Mouse (Mus musculus) G1E (cell line): ENCODE results near the gene Eme2. TPM values are rescaled to one million over a fixed set of nuclear protein-coding genes. Genes with fewer than 3 reads are reported as not detected.

Experiments used
- ATAC-seq: 2 replicates; pipeline ENCODE4 v1.8.0; 2016; ENCODE audit warnings: mild to moderate bottlenecking; ENCODE audit not compliant: insufficient number of reproducible peaks, poor library complexity, low FRiP score, severe bottlenecking; ENCODE audit errors: extremely low read depth
- DNase-seq: peaks from one replicate; pipeline ENCODE4 v3.0.0; 2012; ENCODE audit warnings: low spot score
- H3K27me3 ChIP-seq: 2 replicates; pipeline ENCODE4 v1.6.1; 2012; ENCODE audit warnings: mild to moderate bottlenecking, low read length, inconsistent platforms; ENCODE audit not compliant: insufficient read depth
- H3K36me3 ChIP-seq: replicated peaks from 2 replicates; pipeline ENCODE3; 2012; ENCODE audit warnings: mild to moderate bottlenecking, inconsistent platforms
- H3K4me1 ChIP-seq: 2 replicates; pipeline ENCODE4 v1.6.1; 2012; ENCODE audit warnings: low read depth, low read length, inconsistent platforms, mixed read lengths; ENCODE audit not compliant: insufficient read depth
- H3K4me3 ChIP-seq: 2 replicates; pipeline ENCODE4 v1.5.1; 2012; ENCODE audit warnings: low read depth, mild to moderate bottlenecking, inconsistent platforms, low read length, moderate library complexity, mixed read lengths
- H3K9me3 ChIP-seq: replicated peaks from 2 replicates; pipeline ENCODE4 v1.6.1; 2012; ENCODE audit warnings: inconsistent platforms
- CTCF ChIP-seq: IDR thresholded peaks from 2 replicates; pipeline ENCODE4 v1.5.1; 2012; ENCODE audit warnings: low read depth, low read length, inconsistent platforms, mixed read lengths
- GATA1 ChIP-seq: IDR thresholded peaks from 2 replicates; pipeline ENCODE4 v1.6.1; 2012; ENCODE audit warnings: borderline replicate concordance, low read length, inconsistent platforms, mixed read lengths
- GATA2 ChIP-seq: IDR thresholded peaks from 2 replicates; pipeline ENCODE4 v1.6.1; 2012; ENCODE audit warnings: low read depth, low read length, inconsistent platforms, borderline replicate concordance
- POLR2AphosphoS5 ChIP-seq: IDR thresholded peaks from 2 replicates; pipeline ENCODE4 v1.6.1; 2012; ENCODE audit warnings: low read depth, low read length, inconsistent platforms; ENCODE audit not compliant: insufficient replicate concordance
- TAL1 ChIP-seq: conservative IDR thresholded peaks from 2 replicates; pipeline ENCODE4 v1.6.1; 2012; ENCODE audit warnings: low read depth, low read length, inconsistent platforms, mixed read lengths
- polyA plus RNA-seq: library from polyadenylated mRNA; stranded (reverse); fragments of >175 nt; gene quantifications from 2 replicates; pipeline ENCODE4 v1.2.3, GENCODE M21; 2012
- total RNA-seq, 2 experiments: library from RNA; stranded (forward) in 1 of 2; stranded (reverse) in 1 of 2; fragments of 200-1000 nt in 1 of 2; fragments of >200 nt in 1 of 2; fragmentation: Nextera tagmentation in 1 of 2; gene quantifications; 2 replicates each; pipeline ENCODE4 v1.2.3; 2014 to 2017

The Eme2 gene
- total and polyA plus RNA-seq, 3 experiments: 6.5 to 19.4 (median 9.4) TPM

- peaks cover 15% of the 10 kb centered on the region for H3K4me1 ChIP-seq
- no peak for TF ChIP-seq TAL1
- TF ChIP-seq CTCF: no peak
- TF ChIP-seq GATA1: no peak
- TF ChIP-seq POLR2AphosphoS5: no peak
- TF ChIP-seq GATA2: no peak
- DNase-seq: no peak
- no peaks in the 10 kb centered on the region for H3K9me3 ChIP-seq
- H3K4me3 ChIP-seq: no peak overlapping the region
- peaks cover 23% of the 10 kb centered on the region for H3K36me3 ChIP-seq
- no peaks in the 10 kb centered on the region for H3K27me3 ChIP-seq
- ATAC-seq: no peak
Measured at GRCm38 (mm10) chr17:24847386-24847785, 47.5 kb downstream of the Eme2 start.

- TF ChIP-seq POLR2AphosphoS5 (no peak), GATA1 (no peak), TAL1 (no peak), GATA2 (no peak), CTCF (no peak)
- H3K4me3 ChIP-seq: no peak overlapping the region
- H3K9me3 ChIP-seq: no peaks in the 10 kb centered on the region
- ATAC-seq (no peak), DNase-seq (no peak)
- H3K36me3 ChIP-seq: peaks cover 20% of the 10 kb centered on the region
- peaks cover 13% of the 10 kb centered on the region for H3K4me1 ChIP-seq
- peaks cover 6% of the 10 kb centered on the region; the same call in 1 of the 2 replicates for H3K27me3 ChIP-seq
Measured at GRCm38 (mm10) chr17:24844525-24844924, 50.4 kb downstream of the Eme2 start.

GRCm38 (mm10) chr17:24842631-24843030, 52.3 kb downstream of the Eme2 start:
- no peak for TF ChIP-seq POLR2AphosphoS5
- Histone ChIP-seq H3K36me3 (peaks cover 17% of the 10 kb centered on the region), H3K9me3 (no peaks in the 10 kb centered on the region), H3K4me3 (no peak overlapping the region), H3K27me3 (peaks cover 6% of the 10 kb centered on the region; the same call in 1 of the 2 replicates), H3K4me1 (peaks cover 7% of the 10 kb centered on the region)
- no peak for ATAC-seq
- no peak for DNase-seq

GRCm38 (mm10) chr17:24841133-24841532, 53.8 kb downstream of the Eme2 start:
- ATAC-seq: no peak
- no peak for TF ChIP-seq CTCF
- TF ChIP-seq GATA2: no peak
- no peak for TF ChIP-seq POLR2AphosphoS5
- no peak for TF ChIP-seq GATA1
- no peak for TF ChIP-seq TAL1

GRCm38 (mm10) chr17:24840341-24840740, 54.5 kb downstream of the Eme2 start:
- ATAC-seq (no peak), DNase-seq (no peak)
- peaks cover 7% of the 10 kb centered on the region for H3K4me1 ChIP-seq
- peaks cover 16% of the 10 kb centered on the region for H3K27me3 ChIP-seq
- peaks cover 7% of the 10 kb centered on the region for H3K36me3 ChIP-seq
- no peak overlapping the region for H3K4me3 ChIP-seq
- TF ChIP-seq TAL1: no peak
- TF ChIP-seq CTCF: no peak
- no peak for TF ChIP-seq GATA1
- no peaks in the 10 kb centered on the region for H3K9me3 ChIP-seq

More at GRCm38 (mm10) chr17:24841133-24841532, 53.8 kb downstream of the Eme2 start:
- Histone ChIP-seq H3K9me3 (no peaks in the 10 kb centered on the region), H3K27me3 (peaks cover 11% of the 10 kb centered on the region), H3K4me1 (peaks cover 7% of the 10 kb centered on the region), H3K4me3 (no peak overlapping the region), H3K36me3 (peaks cover 9% of the 10 kb centered on the region)
- DNase-seq: no peak

GRCm38 (mm10) chr17:24839842-24840241, 55.0 kb downstream of the Eme2 start, which contains the start of gene Hagh:
Gene Hagh (plus strand): TSS chr17:24840143.
- TF ChIP-seq GATA1: no peak
- TF ChIP-seq TAL1: no peak
- TF ChIP-seq CTCF: no peak
- TF ChIP-seq GATA2: no peak
- TF ChIP-seq POLR2AphosphoS5: no peak
- ATAC-seq: no peak
- H3K9me3 ChIP-seq: no peaks in the 10 kb centered on the region

More at GRCm38 (mm10) chr17:24839842-24840241, 55.0 kb downstream of the Eme2 start, which contains the start of gene Hagh:
- Histone ChIP-seq H3K4me3 (no peak within 1 kb of the TSS), H3K27me3 (peaks cover 16% of the 10 kb centered on the region), H3K4me1 (peaks cover 7% of the 10 kb centered on the region), H3K36me3 (peaks cover 6% of the 10 kb centered on the region)
- no peak for DNase-seq

Other genes with a start within 250 kb of the Eme2 start
Only the 20 nearest of the 29 such genes appear.
- gene Tbl3, start 187.4 kb downstream of the Eme2 start, total RNA-seq (2014; fragmentation: Nextera tagmentation): 9.2 and 17.8 TPM in 2 replicates
- 27.7 and 34.0 TPM in 2 replicates for gene Tbl3, start 187.4 kb downstream of the Eme2 start, total RNA-seq (2017)
- gene Tbl3, start 187.4 kb downstream of the Eme2 start, polyA plus RNA-seq: 15.6 and 25.2 TPM in 2 replicates
- not detected in 2 replicates for gene Rnf151, start 177.0 kb downstream of the Eme2 start, total RNA-seq (2014; fragmentation: Nextera tagmentation)
- 0.23 TPM in 1 of 2 replicates, not detected in the other for gene Rnf151, start 177.0 kb downstream of the Eme2 start, total RNA-seq (2017)
- gene Rnf151, start 177.0 kb downstream of the Eme2 start, polyA plus RNA-seq: 0.13 and 0.17 TPM in 2 replicates
- 3,970 and 4,105 TPM in 2 replicates for gene Rps2, start 177.0 kb downstream of the Eme2 start, total RNA-seq (2014; fragmentation: Nextera tagmentation)
- gene Rps2, start 177.0 kb downstream of the Eme2 start, total RNA-seq (2017): 950 and 975 TPM in 2 replicates
- gene Rps2, start 177.0 kb downstream of the Eme2 start, polyA plus RNA-seq: 2,688 and 3,723 TPM in 2 replicates
- gene Ndufb10, start 170.6 kb downstream of the Eme2 start, total RNA-seq (2014; fragmentation: Nextera tagmentation): 54.6 and 63.5 TPM in 2 replicates
- 185 and 206 TPM in 2 replicates for gene Ndufb10, start 170.6 kb downstream of the Eme2 start, total RNA-seq (2017)
- gene Ndufb10, start 170.6 kb downstream of the Eme2 start, polyA plus RNA-seq: 372 and 429 TPM in 2 replicates
- gene Rpl3l, start 167.3 kb downstream of the Eme2 start, total RNA-seq (2014; fragmentation: Nextera tagmentation): not detected in 2 replicates
- gene Rpl3l, start 167.3 kb downstream of the Eme2 start, total RNA-seq (2017): 0.17 TPM in 1 of 2 replicates, not detected in the other
- 0.07 TPM in 1 of 2 replicates, not detected in the other for gene Rpl3l, start 167.3 kb downstream of the Eme2 start, polyA plus RNA-seq
- gene Msrb1, start 158.4 kb downstream of the Eme2 start, total RNA-seq (2014; fragmentation: Nextera tagmentation): 62.0 and 76.8 TPM in 2 replicates
- 34.6 and 39.2 TPM in 2 replicates for gene Msrb1, start 158.4 kb downstream of the Eme2 start, total RNA-seq (2017)
- 10.1 and 14.6 TPM in 2 replicates for gene Msrb1, start 158.4 kb downstream of the Eme2 start, polyA plus RNA-seq
- gene Hs3st6, start 142.1 kb downstream of the Eme2 start, total RNA-seq (2014; fragmentation: Nextera tagmentation): not detected in 2 replicates
- gene Hs3st6, start 142.1 kb downstream of the Eme2 start, total RNA-seq (2017): not detected in 2 replicates
- not detected in 2 replicates for gene Hs3st6, start 142.1 kb downstream of the Eme2 start, polyA plus RNA-seq
- 7.6 and 8.4 TPM in 2 replicates for gene Meiob, start 90.8 kb downstream of the Eme2 start, total RNA-seq (2014; fragmentation: Nextera tagmentation)
- gene Meiob, start 90.8 kb downstream of the Eme2 start, total RNA-seq (2017): 1.9 and 2.1 TPM in 2 replicates
- gene Meiob, start 90.8 kb downstream of the Eme2 start, polyA plus RNA-seq: 0.07 and 0.13 TPM in 2 replicates
- 16.8 and 22.3 TPM in 2 replicates for gene Hagh, start 54.9 kb downstream of the Eme2 start, total RNA-seq (2014; fragmentation: Nextera tagmentation)
- gene Hagh, start 54.9 kb downstream of the Eme2 start, total RNA-seq (2017): 30.4 and 34.7 TPM in 2 replicates
- 22.1 and 22.3 TPM in 2 replicates for gene Hagh, start 54.9 kb downstream of the Eme2 start, polyA plus RNA-seq
- gene Fahd1, start 44.7 kb downstream of the Eme2 start, total RNA-seq (2014; fragmentation: Nextera tagmentation): 7.9 and 10.8 TPM in 2 replicates
- gene Fahd1, start 44.7 kb downstream of the Eme2 start, total RNA-seq (2017): 16.1 TPM in 2 replicates
- gene Fahd1, start 44.7 kb downstream of the Eme2 start, polyA plus RNA-seq: 3.9 and 4.5 TPM in 2 replicates
- gene Igfals, start 29.1 kb downstream of the Eme2 start, total RNA-seq (2014; fragmentation: Nextera tagmentation): not detected in 2 replicates
- 0.12 and 0.16 TPM in 2 replicates for gene Igfals, start 29.1 kb downstream of the Eme2 start, total RNA-seq (2017)
- 0.10 and 0.12 TPM in 2 replicates for gene Igfals, start 29.1 kb downstream of the Eme2 start, polyA plus RNA-seq
- gene Nubp2, start 8.7 kb downstream of the Eme2 start, total RNA-seq (2014; fragmentation: Nextera tagmentation): 92.9 and 95.7 TPM in 2 replicates
- gene Nubp2, start 8.7 kb downstream of the Eme2 start, total RNA-seq (2017): 46.9 and 58.5 TPM in 2 replicates
- gene Nubp2, start 8.7 kb downstream of the Eme2 start, polyA plus RNA-seq: 79.9 and 103 TPM in 2 replicates
- gene Spsb3, start 8.4 kb downstream of the Eme2 start, total RNA-seq (2014; fragmentation: Nextera tagmentation): 10.9 and 12.8 TPM in 2 replicates
- 15.9 and 19.7 TPM in 2 replicates for gene Spsb3, start 8.4 kb downstream of the Eme2 start, total RNA-seq (2017)
- 35.1 and 42.6 TPM in 2 replicates for gene Spsb3, start 8.4 kb downstream of the Eme2 start, polyA plus RNA-seq
- 28.8 and 30.8 TPM in 2 replicates for gene Mrps34, start within 50 bp of the Eme2 start, total RNA-seq (2014; fragmentation: Nextera tagmentation)
- gene Mrps34, start within 50 bp of the Eme2 start, total RNA-seq (2017): 15.6 and 21.1 TPM in 2 replicates
- gene Mrps34, start within 50 bp of the Eme2 start, polyA plus RNA-seq: 81.7 and 82.8 TPM in 2 replicates
- 5.6 and 9.5 TPM in 2 replicates for gene Nme3, start 1.4 kb upstream of the Eme2 start, total RNA-seq (2014; fragmentation: Nextera tagmentation)
- gene Nme3, start 1.4 kb upstream of the Eme2 start, total RNA-seq (2017): 29.0 and 32.5 TPM in 2 replicates
- gene Nme3, start 1.4 kb upstream of the Eme2 start, polyA plus RNA-seq: 20.2 and 26.8 TPM in 2 replicates
- 61.3 and 122 TPM in 2 replicates for gene Mapk8ip3, start 41.9 kb upstream of the Eme2 start, total RNA-seq (2014; fragmentation: Nextera tagmentation)
- 35.4 and 39.7 TPM in 2 replicates for gene Mapk8ip3, start 41.9 kb upstream of the Eme2 start, total RNA-seq (2017)
- 24.7 and 32.4 TPM in 2 replicates for gene Mapk8ip3, start 41.9 kb upstream of the Eme2 start, polyA plus RNA-seq
- gene Jpt2, start 65.6 kb upstream of the Eme2 start, total RNA-seq (2014; fragmentation: Nextera tagmentation): 79.9 and 83.5 TPM in 2 replicates
- 71.2 and 72.3 TPM in 2 replicates for gene Jpt2, start 65.6 kb upstream of the Eme2 start, total RNA-seq (2017)
- gene Jpt2, start 65.6 kb upstream of the Eme2 start, polyA plus RNA-seq: 25.9 and 28.8 TPM in 2 replicates
- 37.7 and 39.5 TPM in 2 replicates for gene Cramp1l, start 120.7 kb upstream of the Eme2 start, total RNA-seq (2014; fragmentation: Nextera tagmentation)
- 8.6 and 8.9 TPM in 2 replicates for gene Cramp1l, start 120.7 kb upstream of the Eme2 start, total RNA-seq (2017)
- gene Cramp1l, start 120.7 kb upstream of the Eme2 start, polyA plus RNA-seq: 14.0 and 14.9 TPM in 2 replicates
- gene Ift140, start 121.0 kb upstream of the Eme2 start, total RNA-seq (2014; fragmentation: Nextera tagmentation): 17.7 and 37.9 TPM in 2 replicates
- 13.5 and 17.9 TPM in 2 replicates for gene Ift140, start 121.0 kb upstream of the Eme2 start, total RNA-seq (2017)
- 9.6 and 9.9 TPM in 2 replicates for gene Ift140, start 121.0 kb upstream of the Eme2 start, polyA plus RNA-seq
- gene Tmem204, start 188.5 kb upstream of the Eme2 start, total RNA-seq (2014; fragmentation: Nextera tagmentation): not detected in 2 replicates
- 0.11 and 0.17 TPM in 2 replicates for gene Tmem204, start 188.5 kb upstream of the Eme2 start, total RNA-seq (2017)
- gene Tmem204, start 188.5 kb upstream of the Eme2 start, polyA plus RNA-seq: not detected in 2 replicates